Mouse (Mus musculus): ENCODE data around the gene Crim1. TPM values are rescaled to one million over a fixed set of nuclear protein-coding genes. Genes with fewer than 3 reads are reported as not detected.

Crim1 gene
- polyA plus RNA-seq, 1 experiment from 2014 or later, result 0.63 TPM

- WGBS (ENCODE audit: insufficient replicate concordance), result 61% methylated on average over 8 of the region's 8 CpGs
- ATAC-seq (ENCODE audit: insufficient read depth), result no peak
- no peaks in the 10 kb centered on the region for H3K4me1 ChIP-seq (replicated peaks)
- H3K4me2 ChIP-seq, result no peak overlapping the region
- H3K27ac ChIP-seq (replicated peaks), result no peak overlapping the region
- H3K9ac ChIP-seq, result no peak overlapping the region
- no peaks in the 10 kb centered on the region for H3K9me3 ChIP-seq (replicated peaks)
- H3K4me3 ChIP-seq (replicated peaks), result no peak overlapping the region
- H3K36me3 ChIP-seq (replicated peaks), result no peaks in the 10 kb centered on the region
- H3K27me3 ChIP-seq, result no peaks in the 10 kb centered on the region
Observed at GRCm38 (mm10) chr17:78425026-78425425, 225.0 kb downstream of the Crim1 start.

Small RNAs within 50 kb of the gene (microRNA-seq; reads per million reads assigned to microRNA genes)
- gene Gm25069, result not detected

Other genes with a start within 250 kb of the Crim1 start
- gene Fez2, start 217.9 kb downstream of the Crim1 start, polyA plus RNA-seq (2015; fragmentation: Nextera tagmentation; extraction: Ambion mirVana), result 18.7 TPM in 2 replicates